Mouse (Mus musculus) cerebellum, adult 2 months (tissue): ENCODE data around the gene Nsmce1. TPM values are rescaled to one million over a fixed set of nuclear protein-coding genes. Genes with fewer than 3 reads are reported as not detected.

Source experiments
- DNase-seq, 2 experiments: peaks; one replicate each; pipeline ENCODE4 v3.0.0; 2021
- H3K27ac ChIP-seq: fragments of 200-500 bp; 2 replicates; pipeline ENCODE4 v1.5.1; 2012; ENCODE audit warnings: low read length, control low read depth, inconsistent platforms; ENCODE audit not compliant: insufficient read depth
- H3K27me3 ChIP-seq: fragments of 200-500 bp; 2 replicates; pipeline ENCODE4 v1.6.1; 2012; ENCODE audit warnings: inconsistent platforms, mild to moderate bottlenecking, low read length, moderate library complexity; ENCODE audit not compliant: control insufficient read depth, insufficient read depth
- H3K4me1 ChIP-seq: fragments of 200-500 bp; 2 replicates; pipeline ENCODE4 v1.6.1; 2011; ENCODE audit warnings: low read length; ENCODE audit not compliant: control insufficient read depth, insufficient read depth
- H3K4me3 ChIP-seq: fragments of 200-500 bp; replicated peaks from 2 replicates; pipeline ENCODE3; 2011; ENCODE audit warnings: mild to moderate bottlenecking, low read depth, low read length, control low read depth; ENCODE audit not compliant: insufficient read depth
- CTCF ChIP-seq: fragments of 200-500 bp; IDR thresholded peaks from 2 replicates; pipeline ENCODE4 v1.5.1; 2011; ENCODE audit warnings: low read depth, mild to moderate bottlenecking, control low read depth, low read length, moderate library complexity, borderline replicate concordance; ENCODE audit not compliant: insufficient read depth
- POLR2A ChIP-seq: fragments of 200-500 bp; IDR thresholded peaks from 2 replicates; pipeline ENCODE4 v1.6.1; 2011; ENCODE audit warnings: low read length, control low read depth, borderline replicate concordance; ENCODE audit not compliant: insufficient read depth
- WGBS: fragments of 180-500 bp; shearing (Covaris S2); methylation state at CpG from one replicate; pipeline ENCODE4 v1.1.7; 2018; 5-methylcytosine and 5-hydroxymethylcytosine counted together
- polyA plus RNA-seq: library from polyadenylated mRNA; depleted of rRNA; stranded (reverse); fragments of >200 nt; gene quantifications from 2 replicates; pipeline ENCODE4 v1.2.3, GENCODE M21; 2012

The Nsmce1 gene
- polyA plus RNA-seq, 1 experiment = 25.1 TPM

DNA sequence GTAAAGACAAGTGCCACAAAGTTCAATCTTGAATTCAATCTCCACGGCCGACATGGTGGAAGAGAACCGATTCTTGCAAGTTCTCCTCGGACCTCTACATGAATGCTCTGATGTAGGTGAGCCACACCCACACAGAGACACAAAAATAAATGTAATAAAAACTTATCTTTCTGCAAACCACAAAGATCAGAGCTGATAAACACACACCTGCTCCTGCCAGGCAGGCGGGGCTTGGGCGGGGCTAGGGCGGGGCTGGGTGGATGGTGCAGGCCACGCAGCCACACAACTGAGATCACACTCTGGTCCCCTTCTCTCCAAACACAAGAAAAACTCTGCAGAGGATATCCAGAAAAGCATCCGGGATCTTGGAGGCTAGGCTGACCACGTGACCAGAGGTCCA, 4.3 kb downstream of the Nsmce1 start:
- 93% methylated on average over 10 of the region's 10 CpGs for WGBS
- Histone ChIP-seq H3K27ac (no peak overlapping the region), H3K27me3 (no peaks in the 10 kb centered on the region), H3K4me1 (no peaks in the 10 kb centered on the region; the same call in 1 of the 2 replicates), H3K4me3 (no peak overlapping the region)
- TF ChIP-seq POLR2A = no peak
- no peak for TF ChIP-seq CTCF
- DNase-seq = no peak

DNA sequence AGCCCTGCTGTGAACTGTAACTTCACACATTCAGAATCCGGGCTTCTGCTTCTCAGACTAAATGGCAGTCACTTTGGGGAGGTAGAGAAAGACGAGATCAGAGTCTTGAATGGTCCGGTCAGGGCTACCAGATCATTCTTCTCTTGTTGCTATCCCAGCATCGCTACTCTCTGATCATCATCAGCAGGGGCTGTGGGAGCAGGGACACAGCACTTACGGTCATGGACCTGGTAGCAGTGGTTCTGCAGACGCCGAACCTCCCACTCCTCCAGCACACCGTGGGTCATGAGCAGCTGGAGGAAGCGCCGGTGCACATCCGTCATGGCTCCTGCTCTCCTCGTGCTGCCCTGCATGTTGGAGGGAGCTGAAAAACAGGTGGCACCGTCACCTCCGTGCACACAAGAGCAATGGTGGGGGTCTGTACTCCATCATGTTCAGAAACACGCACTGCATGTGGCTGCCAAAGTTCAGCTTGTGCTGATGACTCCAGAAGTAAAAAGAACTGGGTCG, 5.2 kb downstream of the Nsmce1 start:
- no peaks in the 10 kb centered on the region for H3K27me3 ChIP-seq
- H3K4me1 ChIP-seq = no peaks in the 10 kb centered on the region
- H3K27ac ChIP-seq = no peak overlapping the region
- TF ChIP-seq POLR2A (no peak), CTCF (no peak)
- H3K4me3 ChIP-seq = no peak overlapping the region
- WGBS = 91% methylated on average over 16 of the region's 16 CpGs
- DNase-seq = no peak

DNA sequence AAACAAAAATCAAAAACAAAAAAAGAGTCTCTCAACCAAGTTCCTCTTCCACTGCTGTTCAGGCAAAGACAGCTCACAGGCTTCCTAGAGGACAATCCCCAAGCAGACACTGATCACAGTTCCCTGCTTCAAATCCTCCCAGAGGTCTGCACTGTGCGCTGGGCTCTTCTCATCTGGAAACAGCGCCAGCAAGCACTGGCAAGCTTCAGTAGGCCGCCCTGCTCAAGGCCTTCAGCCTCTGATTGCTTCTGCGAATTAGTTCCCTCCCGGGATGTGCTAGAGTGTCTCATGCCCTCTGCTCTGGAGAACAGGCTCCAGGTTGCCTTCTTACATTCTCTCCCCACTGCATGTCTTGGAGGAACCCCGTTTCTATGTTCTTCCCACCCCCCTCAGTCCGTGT, 6.6 kb downstream of the Nsmce1 start:
- no peak for DNase-seq
- no peak overlapping the region for H3K4me3 ChIP-seq
- no peak overlapping the region for H3K27ac ChIP-seq
- WGBS = 75% methylated on average over 7 of the region's 7 CpGs
- no peaks in the 10 kb centered on the region for H3K27me3 ChIP-seq
- no peaks in the 10 kb centered on the region for H3K4me1 ChIP-seq
- TF ChIP-seq POLR2A = no peak
- TF ChIP-seq CTCF = no peak

DNA sequence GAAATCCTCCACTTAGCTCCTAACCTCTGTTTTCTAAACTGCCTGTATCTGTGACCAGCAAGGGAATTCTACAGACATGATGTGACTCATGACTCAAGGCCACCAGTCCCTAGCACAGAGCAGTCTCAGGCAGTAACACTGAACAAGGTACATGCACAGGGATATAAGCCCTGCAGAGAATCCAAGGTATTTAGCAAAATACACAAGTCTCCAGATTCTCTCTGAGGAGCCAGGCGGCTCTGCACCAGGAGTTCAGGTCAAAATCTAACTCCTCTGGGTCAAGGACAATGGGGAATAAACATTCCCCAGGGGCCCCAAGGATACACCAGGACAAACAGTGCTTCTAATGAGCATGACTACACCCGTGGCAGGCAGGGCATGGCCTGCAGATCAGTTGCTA, 8.5 kb downstream of the Nsmce1 start:
- Histone ChIP-seq H3K27ac (no peak overlapping the region), H3K4me1 (no peaks in the 10 kb centered on the region), H3K4me3 (no peak overlapping the region), H3K27me3 (no peaks in the 10 kb centered on the region)
- 44% methylated on average over 2 of the region's 2 CpGs for WGBS
- no peak for DNase-seq
- no peak for TF ChIP-seq CTCF
- TF ChIP-seq POLR2A = no peak

DNA sequence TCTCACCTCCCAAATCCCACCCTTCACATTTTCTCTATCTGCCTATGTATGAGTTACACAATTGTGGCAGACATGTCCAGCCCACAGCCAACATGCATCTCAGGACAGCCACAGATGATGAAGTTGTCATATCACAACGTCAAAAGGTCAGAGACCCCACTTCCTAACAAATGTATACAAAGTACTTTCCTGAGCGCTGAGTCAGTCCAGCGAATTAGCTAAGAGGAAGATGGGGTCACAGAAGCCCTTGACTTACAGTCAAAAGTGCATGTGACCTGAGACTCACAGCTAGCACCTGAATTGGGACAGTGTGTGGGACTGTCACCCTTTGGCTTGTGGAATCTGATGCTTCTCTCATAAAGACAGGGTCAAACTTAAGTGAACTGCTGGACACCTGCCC, 9.1 kb downstream of the Nsmce1 start:
- Histone ChIP-seq H3K4me1 (no peaks in the 10 kb centered on the region), H3K27me3 (no peaks in the 10 kb centered on the region), H3K27ac (no peak overlapping the region), H3K4me3 (no peak overlapping the region)
- TF ChIP-seq POLR2A (no peak), CTCF (no peak)
- DNase-seq = no peak
- WGBS = 88% methylated on average over 3 of the region's 3 CpGs

DNA sequence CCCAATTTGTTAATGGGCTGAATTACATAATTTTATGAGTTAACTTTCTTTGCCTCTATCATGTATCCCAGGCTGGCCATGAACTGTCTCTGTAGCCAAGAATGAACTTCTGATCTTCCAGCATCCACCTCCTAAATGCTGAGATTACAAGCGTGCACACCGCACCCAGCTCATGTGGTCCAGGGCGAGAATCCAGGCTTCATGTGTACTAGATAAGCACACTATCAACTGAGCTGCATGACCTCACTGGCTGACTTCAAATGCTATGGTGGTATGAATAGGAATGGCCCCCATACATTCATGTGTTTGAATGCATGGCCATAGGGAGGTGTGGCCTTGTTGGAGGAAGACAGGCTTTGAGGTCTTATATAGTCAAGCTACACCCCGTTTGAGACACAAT, 10.9 kb downstream of the Nsmce1 start:
- no peak for TF ChIP-seq CTCF
- TF ChIP-seq POLR2A = no peak
- Histone ChIP-seq H3K4me1 (no peaks in the 10 kb centered on the region), H3K27ac (no peak overlapping the region), H3K4me3 (no peak overlapping the region), H3K27me3 (no peaks in the 10 kb centered on the region)
- WGBS = 96% methylated on average over 4 of the region's 4 CpGs
- DNase-seq = no peak

DNA sequence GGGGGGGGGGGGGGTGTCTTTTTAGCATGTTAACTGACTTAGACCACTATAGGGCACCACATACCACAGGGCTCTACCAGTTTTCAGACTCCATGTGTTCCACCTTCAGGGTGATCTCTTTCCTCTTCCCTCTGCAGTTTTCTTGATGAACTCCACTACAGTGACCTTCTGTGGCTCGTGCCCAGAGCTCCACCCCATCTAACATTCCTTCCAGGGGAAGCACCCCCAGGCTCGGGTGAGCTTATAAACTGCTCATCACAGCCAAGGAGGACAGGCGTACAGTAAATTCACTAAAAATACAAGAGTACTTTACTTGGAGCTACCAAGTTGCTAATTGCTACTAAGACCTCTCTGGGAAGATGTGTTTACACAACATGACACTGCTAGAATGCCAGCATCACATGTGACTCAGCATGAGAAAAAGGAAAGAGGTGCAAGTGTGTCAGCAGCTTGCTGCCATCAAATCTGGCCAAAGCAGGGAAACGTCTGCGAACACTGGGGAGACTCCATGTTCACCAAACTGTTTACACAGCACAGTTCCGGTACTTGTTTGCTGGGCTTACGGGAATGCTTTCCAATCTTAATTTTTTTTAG, 12.9 kb downstream of the Nsmce1 start:
- WGBS = 72% methylated on average over 7 of the region's 7 CpGs
- TF ChIP-seq POLR2A (no peak), CTCF (no peak)

DNA sequence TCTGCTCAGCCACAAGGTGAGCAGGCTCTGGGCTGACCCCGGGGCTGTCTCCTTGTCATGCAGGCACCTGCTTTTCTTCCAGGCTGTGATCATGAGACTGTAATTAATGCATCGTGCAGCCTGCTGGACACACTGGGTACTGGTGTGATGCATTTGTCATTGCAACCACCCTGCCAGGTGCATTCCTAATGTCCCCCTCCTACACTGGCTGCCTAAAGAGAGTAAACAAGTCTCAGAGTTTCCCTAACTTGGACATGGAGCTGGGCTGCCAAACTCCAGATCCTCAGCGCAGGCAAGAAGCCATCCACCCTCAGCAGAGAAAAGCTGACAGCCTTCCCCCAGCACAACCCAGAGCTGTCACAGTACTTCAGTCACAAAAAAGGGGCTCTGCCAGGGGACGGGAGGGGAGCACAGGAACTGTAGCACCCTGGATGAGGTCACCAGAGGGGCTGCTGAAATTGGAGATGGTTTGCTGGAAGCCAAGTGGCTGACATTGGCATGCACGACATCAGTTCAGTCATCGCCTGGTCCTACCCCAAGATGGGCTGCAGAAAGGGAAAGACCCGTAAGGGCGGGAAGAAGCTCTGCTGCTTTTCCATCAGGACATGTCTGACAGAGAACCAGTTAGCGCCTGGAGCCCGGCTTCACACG, 15.7 kb downstream of the Nsmce1 start:
- Histone ChIP-seq H3K27ac (no peak overlapping the region), H3K27me3 (no peaks in the 10 kb centered on the region), H3K4me1 (peaks cover 10% of the 10 kb centered on the region), H3K4me3 (no peak overlapping the region)
- DNase-seq = no peak
- 51% methylated on average over 11 of the region's 11 CpGs for WGBS
- TF ChIP-seq POLR2A (no peak), CTCF (no peak)

More for the DNA sequence above, 12.9 kb downstream of the Nsmce1 start:
- H3K27ac ChIP-seq = no peak overlapping the region
- H3K4me3 ChIP-seq = no peak overlapping the region
- no peaks in the 10 kb centered on the region for H3K27me3 ChIP-seq
- 0 out of 2 replicates have a peak, but pooled peaks cover 2% of the 10 kb centered on the region for H3K4me1 ChIP-seq
- no peak for DNase-seq
